Mouse (Mus musculus) stomach, postnatal 0 days (tissue): ENCODE measurements around the gene Mrpl47. TPM values are rescaled to one million over a fixed set of nuclear protein-coding genes. Genes with fewer than 3 reads are reported as not detected.
"Not testable (repeated sequence)": the region's sequence is repeated elsewhere in the genome, so short reads cannot be mapped to it uniquely, and the experiment has no call there.

ENCODE experiments used
- ATAC-seq: fragments of 200-750 bp; cut with Nextera tagmentation; 2 replicates; pipeline ENCODE4 v1.8.0; 2017; ENCODE audit not compliant: low FRiP score, low TSS enrichment
- DNase-seq: peaks from one replicate; pipeline ENCODE4 v3.0.0-alpha.2; 2016; ENCODE audit warnings: low spot score
- H3K27ac ChIP-seq: fragments of 300-500 bp; sonication (generic); replicated peaks from 2 replicates; pipeline ENCODE4 v1.5.1; 2014; ENCODE audit warnings: mild to moderate bottlenecking, control low read depth
- H3K27me3 ChIP-seq: fragments of 300-500 bp; sonication (generic); 2 replicates; pipeline ENCODE4 v1.6.1; 2014; ENCODE audit warnings: low read length; ENCODE audit not compliant: control insufficient read depth, insufficient read depth
- H3K36me3 ChIP-seq: fragments of 300-500 bp; sonication (generic); 2 replicates; pipeline ENCODE4 v1.6.1; 2014; ENCODE audit warnings: low read length, mixed read lengths; ENCODE audit not compliant: control insufficient read depth, insufficient read depth
- H3K4me1 ChIP-seq: fragments of 300-500 bp; sonication (generic); replicated peaks from 2 replicates; pipeline ENCODE4 v1.6.1; 2014; ENCODE audit warnings: antibody characterized with exemption; ENCODE audit not compliant: control insufficient read depth, insufficient read depth
- H3K4me2 ChIP-seq: fragments of 300-500 bp; sonication (generic); replicated peaks from 2 replicates; pipeline ENCODE4 v1.6.1; 2014; ENCODE audit warnings: low read depth, mild to moderate bottlenecking, control low read depth, moderate library complexity
- H3K4me3 ChIP-seq: fragments of 300-500 bp; sonication (generic); 2 replicates; pipeline ENCODE4 v1.5.1; 2014; ENCODE audit warnings: low read depth, low read length, control low read depth
- H3K9ac ChIP-seq: fragments of 300-500 bp; sonication (generic); 2 replicates; pipeline ENCODE4 v1.6.1; 2014; ENCODE audit warnings: mild to moderate bottlenecking, low read length, control low read depth, mixed read lengths
- H3K9me3 ChIP-seq: fragments of 300-500 bp; sonication (generic); 2 replicates; pipeline ENCODE4 v1.6.1; 2016; ENCODE audit warnings: low read length; ENCODE audit not compliant: control insufficient read depth
- CTCF ChIP-seq: IDR thresholded peaks from 2 replicates; pipeline ENCODE4 v1.5.1; 2016; ENCODE audit warnings: antibody characterized with exemption, low read depth, mild to moderate bottlenecking, moderate library complexity
- EP300 ChIP-seq: optimal IDR thresholded peaks from 2 replicates; pipeline ENCODE3; 2016; ENCODE audit warnings: antibody characterized with exemption
- WGBS: fragments of 180-500 bp; shearing (Covaris S2); extraction: QIAGEN DNeasy Blood & Tissue Kit; methylation state at CpG from one replicate; pipeline ENCODE4 v1.1.7; 2014; 5-methylcytosine and 5-hydroxymethylcytosine counted together
- polyA plus RNA-seq: library from polyadenylated mRNA; unstranded; fragments of >200 nt; fragmentation: Nextera tagmentation; extraction: Ambion mirVana; gene quantifications from 2 replicates; pipeline ENCODE4 v1.2.1, GENCODE M21; 2015

The Mrpl47 gene
- polyA plus RNA-seq, 1 experiment from 2014 or later = 22.3 TPM

- H3K9me3 ChIP-seq = no peaks in the 10 kb centered on the region
- ATAC-seq (no peak), DNase-seq (no peak)
- WGBS = 95% methylated on average over 4 of the region's 4 CpGs
- no peaks in the 10 kb centered on the region for H3K4me1 ChIP-seq
- no peak overlapping the region for H3K27ac ChIP-seq
- H3K4me3 ChIP-seq = no peak overlapping the region
- no peak overlapping the region for H3K4me2 ChIP-seq
- peaks cover 19% of the 10 kb centered on the region for H3K36me3 ChIP-seq
- H3K9ac ChIP-seq = no peak overlapping the region
- no peaks in the 10 kb centered on the region for H3K27me3 ChIP-seq
- TF ChIP-seq CTCF = no peak
- no peak for TF ChIP-seq EP300
These were observed 12.6 kb upstream of the Mrpl47 start for GRCm38 (mm10) chr3:32749820-32750579.

- TF ChIP-seq EP300 (no peak), CTCF (no peak)
- Histone ChIP-seq H3K4me3 (no peak overlapping the region), H3K4me1 (no peaks in the 10 kb centered on the region), H3K27me3 (no peaks in the 10 kb centered on the region), H3K27ac (no peak overlapping the region), H3K4me2 (no peak overlapping the region), H3K9me3 (no peaks in the 10 kb centered on the region), H3K9ac (no peak overlapping the region), H3K36me3 (peaks cover 19% of the 10 kb centered on the region)
- WGBS = 91% methylated on average over 9 of the region's 9 CpGs
- ATAC-seq = no peak
- DNase-seq = no peak
These were observed 11.0 kb upstream of the Mrpl47 start for GRCm38 (mm10) chr3:32748384-32748783.

GRCm38 (mm10) chr3:32745426-32745825 is 8.0 kb upstream of the Mrpl47 start:
- not testable (repeated sequence) for H3K9ac ChIP-seq, ATAC-seq, H3K4me1 ChIP-seq, H3K27me3 ChIP-seq, H3K4me3 ChIP-seq, H3K4me2 ChIP-seq, DNase-seq, H3K9me3 ChIP-seq, H3K27ac ChIP-seq
- peaks cover 11% of the 10 kb centered on the region; the same call in 1 of the 2 replicates for H3K36me3 ChIP-seq

- DNase-seq (no peak), ATAC-seq (no peak)
- Histone ChIP-seq H3K4me2 (no peak overlapping the region), H3K4me3 (no peak overlapping the region), H3K27ac (no peak overlapping the region), H3K9me3 (no peaks in the 10 kb centered on the region), H3K36me3 (peaks cover 11% of the 10 kb centered on the region; the same call in 1 of the 2 replicates), H3K27me3 (no peaks in the 10 kb centered on the region), H3K9ac (no peak overlapping the region), H3K4me1 (no peaks in the 10 kb centered on the region)
- TF ChIP-seq EP300 (no peak), CTCF (no peak)
- 93% methylated on average over 6 of the region's 6 CpGs for WGBS
These were observed 7.6 kb upstream of the Mrpl47 start for GRCm38 (mm10) chr3:32745001-32745400.

- Histone ChIP-seq H3K27me3 (no peaks in the 10 kb centered on the region), H3K27ac (no peak overlapping the region), H3K36me3 (0 out of 2 replicates have a peak, but pooled peaks cover 5% of the 10 kb centered on the region), H3K9me3 (no peaks in the 10 kb centered on the region), H3K4me2 (no peak overlapping the region), H3K4me1 (no peaks in the 10 kb centered on the region), H3K9ac (no peak overlapping the region), H3K4me3 (no peak overlapping the region)
- ATAC-seq = no peak
- 59% methylated on average over 2 of the region's 2 CpGs for WGBS
- no peak for DNase-seq
- TF ChIP-seq EP300 (no peak), CTCF (no peak)
These were observed 4.9 kb upstream of the Mrpl47 start for GRCm38 (mm10) chr3:32742276-32742780.

GRCm38 (mm10) chr3:32738549-32738948 is 1.1 kb upstream of the Mrpl47 start:
- WGBS = 91% methylated on average over 5 of the region's 5 CpGs
- H3K9ac ChIP-seq = no peak overlapping the region
- H3K36me3 ChIP-seq = 0 out of 2 replicates have a peak, but pooled peaks cover 2% of the 10 kb centered on the region
- H3K4me1 ChIP-seq = no peaks in the 10 kb centered on the region
- H3K27ac ChIP-seq = no peak overlapping the region
- ATAC-seq (no peak), DNase-seq (no peak)
- H3K4me2 ChIP-seq = no peak overlapping the region
- no peak overlapping the region for H3K4me3 ChIP-seq
- no peaks in the 10 kb centered on the region for H3K27me3 ChIP-seq
- TF ChIP-seq EP300 (no peak), CTCF (no peak)
- no peaks in the 10 kb centered on the region for H3K9me3 ChIP-seq
